Mouse (Mus musculus): ENCODE results near the gene Tent4b.
"Not testable (repeated sequence)": the region's sequence is repeated elsewhere in the genome, so short reads cannot be mapped to it uniquely, and the experiment has no call there.

Tent4b gene

DNA sequence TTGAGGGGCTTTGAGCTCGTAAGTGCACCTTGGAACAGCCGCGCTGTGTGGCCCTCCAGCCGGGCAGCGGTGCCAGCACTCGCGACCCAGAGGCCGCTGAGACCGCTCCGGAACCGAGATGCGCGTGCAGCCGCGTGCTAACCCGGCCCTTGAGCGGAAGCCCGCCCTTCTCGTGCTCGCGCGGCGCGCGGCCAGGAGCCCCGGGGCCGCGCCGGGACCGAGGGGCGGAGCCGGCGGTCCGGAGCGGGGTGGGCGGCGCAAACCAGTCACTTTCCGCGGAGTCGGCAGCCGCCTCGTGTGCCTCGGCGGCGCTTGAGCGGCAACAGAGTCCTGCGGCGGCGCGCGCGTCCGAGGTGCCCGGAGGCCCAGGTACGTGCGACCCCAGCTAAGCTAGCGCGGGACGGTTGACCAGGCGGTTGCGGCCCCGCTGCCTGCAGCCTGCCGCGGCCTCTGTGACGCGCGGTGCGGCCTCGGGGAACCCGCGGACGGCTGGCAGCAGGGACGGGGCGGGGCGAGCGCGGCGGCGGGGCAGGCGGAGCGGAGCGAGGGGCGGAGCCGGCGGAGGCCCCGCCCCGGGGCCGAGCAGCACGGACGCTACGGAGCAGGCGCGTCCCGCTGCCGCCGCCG lies at the start of gene Tent4b:
Gene Tent4b, plus strand, starts transcription at position 269 of the 627 bp plus-strand sequence.
- peak; percentile 96 to 97 for DNase-seq

- no peak for DNase-seq
Observed at GRCm38 (mm10) chr8:88150910-88151371, 48.1 kb upstream of the Tent4b start.

- DNase-seq, result no peak
Observed at GRCm38 (mm10) chr8:88160237-88160995, 38.6 kb upstream of the Tent4b start.

DNA sequence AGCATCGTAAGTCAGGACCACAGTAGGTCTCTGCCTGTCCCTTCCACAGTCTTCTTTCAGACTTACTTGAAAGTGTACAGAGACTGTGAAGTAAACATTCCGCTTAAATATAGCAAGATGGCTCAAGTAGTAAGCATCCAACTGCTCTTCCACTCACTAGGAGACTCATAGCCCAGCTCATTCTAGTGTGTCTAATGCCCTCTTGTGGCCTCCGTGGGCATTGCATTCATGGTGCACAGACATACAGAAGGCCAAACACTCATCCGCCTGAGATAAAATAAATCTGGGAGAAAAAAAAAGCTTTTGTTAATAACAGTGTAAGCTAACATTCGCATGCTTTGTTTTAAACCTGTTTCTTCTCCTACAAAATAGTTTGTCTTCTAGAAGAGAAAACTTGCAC lies 37.6 kb upstream of the Tent4b start:
- DNase-seq, result peak; percentile 81 to 83

- no peak for DNase-seq
Observed at GRCm38 (mm10) chr8:88175264-88175663, 23.7 kb upstream of the Tent4b start.

DNA sequence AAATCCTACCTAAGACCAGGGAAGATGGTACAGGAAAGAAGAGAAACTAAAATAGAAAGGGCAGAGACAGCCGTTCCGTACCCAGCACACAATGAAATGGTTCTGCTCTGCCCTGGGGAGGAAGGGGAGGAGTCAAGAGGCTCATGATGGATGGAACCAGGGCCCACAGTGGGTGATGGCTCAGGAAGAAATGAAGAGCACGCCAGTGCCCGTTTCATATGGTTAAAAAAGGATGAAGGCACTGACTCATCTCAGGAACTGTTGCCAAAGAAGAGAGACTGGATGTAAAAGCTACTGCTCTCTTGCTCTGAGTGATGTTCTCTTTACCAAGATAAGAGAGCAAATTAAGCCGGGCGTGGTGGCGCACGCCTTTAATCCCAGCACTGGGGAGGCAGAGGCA lies 21.7 kb upstream of the Tent4b start:
- DNase-seq, result no peak

GRCm38 (mm10) chr8:88183121-88183520 lies 15.9 kb upstream of the Tent4b start:
- DNase-seq, result no peak

DNA sequence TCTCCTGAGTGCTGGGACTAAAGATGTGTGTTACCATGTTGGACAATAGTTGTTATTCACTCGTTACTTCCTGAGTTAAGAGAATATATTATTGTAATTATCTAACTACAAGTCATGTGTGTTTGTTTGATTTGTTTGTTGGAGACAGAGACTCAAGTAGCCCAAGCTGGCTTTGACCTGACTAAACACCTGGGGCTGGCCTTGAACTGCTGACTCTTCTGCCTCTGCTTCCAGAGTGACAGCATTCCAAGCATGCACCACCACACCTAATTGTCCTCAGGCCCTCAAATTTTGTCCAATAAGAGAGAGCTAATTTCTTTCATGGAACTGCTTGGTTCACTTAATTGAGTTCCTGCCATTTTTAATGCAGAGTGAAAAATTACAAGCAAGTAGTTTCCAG lies 14.1 kb upstream of the Tent4b start:
- no peak for DNase-seq

DNA sequence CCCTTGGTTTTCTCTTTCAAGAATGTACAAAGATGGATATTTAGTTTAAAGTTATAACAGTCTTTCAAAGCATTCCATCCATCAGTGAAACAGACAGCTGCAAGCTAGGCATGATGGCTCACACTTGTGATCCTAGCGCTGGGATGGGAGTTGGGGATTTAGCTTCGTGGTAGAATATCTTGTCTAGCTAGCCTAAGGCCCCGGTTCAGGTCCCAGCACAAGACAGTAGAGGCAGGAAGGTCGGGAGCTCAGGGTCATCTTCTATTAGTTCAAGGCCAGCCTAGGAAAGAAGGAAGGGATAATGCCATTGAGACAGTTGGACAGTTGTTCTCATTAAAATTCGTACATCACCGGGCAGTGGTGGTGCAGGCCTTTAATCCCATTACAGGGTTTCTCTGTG lies 13.3 kb upstream of the Tent4b start:
- no peak for DNase-seq

DNA sequence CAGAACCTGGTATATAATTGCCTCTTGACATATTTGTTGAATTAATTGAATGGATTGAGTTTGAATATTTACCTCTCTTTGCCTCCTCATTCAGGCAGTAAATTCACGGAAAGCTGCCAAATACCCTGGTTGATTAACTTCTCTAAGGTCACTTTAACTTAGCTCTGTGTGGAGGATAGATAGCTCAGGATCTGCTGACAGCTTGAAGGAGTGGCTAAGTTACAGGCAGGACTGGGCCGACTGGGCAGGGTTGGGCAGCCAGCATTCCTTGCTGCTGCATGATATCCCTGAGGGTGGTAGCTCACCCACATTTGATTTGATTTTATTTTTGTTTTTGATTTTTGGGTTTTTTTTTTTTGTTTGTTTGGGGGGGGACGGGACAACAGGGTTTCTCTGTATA lies 1.7 kb upstream of the Tent4b start:
- no peak for DNase-seq

GRCm38 (mm10) chr8:88198551-88198944 lies 465 bp upstream of the Tent4b start:
- DNase-seq, result peak; percentile 64 to 72

DNA sequence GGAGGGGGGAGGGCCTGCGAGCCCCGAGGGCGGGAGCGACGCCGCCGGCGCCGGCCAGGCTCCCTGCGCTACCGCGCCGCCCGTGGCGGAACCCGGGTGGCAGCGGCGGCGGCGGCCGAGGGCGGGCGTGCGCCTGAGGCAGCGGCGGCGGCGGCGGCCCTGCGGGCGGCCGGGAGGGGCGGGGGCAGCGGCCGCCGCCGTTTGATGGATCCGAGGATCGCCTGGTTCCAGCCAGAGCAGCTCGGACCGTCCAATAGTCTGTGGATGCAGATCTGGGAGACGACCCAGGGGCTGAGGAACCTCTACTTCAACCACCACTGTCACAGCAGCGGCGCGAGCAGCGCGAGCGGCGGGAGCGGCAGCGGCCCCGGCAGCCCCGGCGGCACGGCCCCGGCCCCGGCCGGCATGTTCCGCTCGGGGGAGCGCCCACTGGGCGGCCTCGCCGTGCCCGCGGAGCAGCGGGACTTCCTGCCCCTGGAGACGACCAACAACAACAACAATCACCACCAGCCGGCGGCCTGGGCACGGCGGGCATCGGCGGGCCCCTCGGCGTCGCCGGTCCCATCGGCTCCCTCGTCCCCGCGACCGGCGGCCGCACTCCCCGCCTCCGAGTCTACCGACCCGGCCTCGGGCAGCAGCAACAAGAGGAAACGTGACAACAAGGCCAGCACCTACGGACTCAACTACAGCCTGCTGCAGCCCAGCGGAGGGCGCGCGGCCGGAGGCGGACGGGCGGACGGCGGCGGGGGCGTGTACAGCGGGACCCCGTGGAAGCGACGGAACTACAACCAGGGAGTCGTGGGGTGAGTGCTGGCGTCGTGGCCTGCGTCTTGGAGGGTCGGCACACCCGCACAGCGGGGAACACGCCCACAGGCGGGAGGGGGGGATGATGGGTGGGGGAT lies 938 bp downstream of the Tent4b start:
- peak; percentile 57 to 64 for DNase-seq

- peak; percentile 39 for DNase-seq
Observed at GRCm38 (mm10) chr8:88200724-88201495, 1.9 kb downstream of the Tent4b start.

- no peak for DNase-seq
Observed at GRCm38 (mm10) chr8:88201641-88202040, 2.6 kb downstream of the Tent4b start.

DNA sequence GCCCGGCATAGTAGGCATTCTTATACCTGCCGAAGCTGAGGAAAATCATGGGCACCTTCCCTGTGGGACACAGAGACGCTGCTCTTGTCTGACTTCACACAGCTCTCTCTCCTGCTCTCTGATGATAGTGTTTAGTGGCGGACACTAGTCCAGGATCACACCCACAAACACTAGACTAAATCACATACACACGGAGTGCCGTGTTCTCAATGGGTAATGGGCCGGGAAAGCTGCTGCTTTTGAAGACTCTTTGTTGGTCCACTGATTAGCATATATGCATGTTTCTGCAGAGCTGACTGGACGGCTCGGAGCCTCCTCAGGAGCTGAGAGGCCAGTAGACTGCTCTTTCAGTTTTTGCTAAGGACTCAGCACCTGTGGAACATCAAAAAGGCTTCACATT lies 7.0 kb downstream of the Tent4b start:
- DNase-seq, result no peak

- DNase-seq, result no peak
Observed at GRCm38 (mm10) chr8:88207121-88207821, 8.3 kb downstream of the Tent4b start.

DNA sequence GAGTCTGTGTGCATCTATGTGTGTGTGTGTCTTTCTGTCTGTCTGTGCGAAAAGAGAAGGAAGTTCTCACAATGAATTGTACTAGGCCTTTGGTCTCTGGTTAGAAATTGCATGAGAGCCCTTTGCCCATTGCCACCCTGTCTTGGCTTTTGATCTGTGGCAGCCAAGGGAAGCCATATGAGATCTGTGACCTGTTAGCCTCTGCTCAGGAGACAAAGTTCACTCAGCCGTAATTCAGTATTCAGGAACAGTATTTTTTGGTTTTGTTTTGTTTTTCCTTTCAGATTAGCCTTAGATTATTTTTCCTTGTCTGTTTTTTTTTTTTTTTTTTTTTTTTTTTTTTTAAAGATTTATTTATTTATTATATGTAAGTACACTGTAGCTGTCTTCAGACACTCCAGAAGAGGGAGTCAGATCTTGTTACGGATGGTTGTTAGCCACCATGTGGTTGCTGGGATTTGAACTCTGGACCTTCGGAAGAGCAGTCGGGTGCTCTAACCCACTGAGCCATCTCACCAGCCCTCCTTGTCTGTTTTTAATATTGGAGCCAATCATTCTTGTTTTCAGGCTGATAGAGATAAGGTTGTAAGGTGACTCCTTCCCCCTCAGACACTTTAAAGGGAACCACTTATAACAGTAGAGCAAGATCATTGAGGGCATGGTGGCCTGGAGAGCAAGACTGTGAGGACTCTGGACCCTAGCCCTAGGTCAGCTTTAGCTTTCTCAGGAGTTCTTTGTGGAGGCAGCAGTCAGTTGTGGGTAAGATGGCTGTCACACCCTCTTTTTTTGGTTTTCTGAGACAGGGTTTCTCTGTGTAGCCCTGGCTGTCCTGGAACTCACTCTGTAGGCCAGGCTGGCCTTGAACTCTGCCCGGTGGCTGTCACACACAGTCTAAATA lies 11.2 kb downstream of the Tent4b start:
- DNase-seq, result not testable (repeated sequence)

GRCm38 (mm10) chr8:88221353-88221752 lies 22.3 kb downstream of the Tent4b start:
- no peak for DNase-seq

- DNase-seq, result no peak
Observed at GRCm38 (mm10) chr8:88225358-88225757, 26.3 kb downstream of the Tent4b start.

- DNase-seq, result no peak
Observed at GRCm38 (mm10) chr8:88227851-88228250, 28.8 kb downstream of the Tent4b start.

GRCm38 (mm10) chr8:88228286-88228685 lies 29.3 kb downstream of the Tent4b start:
- no peak for DNase-seq
